Mouse (Mus musculus) kidney, embryonic 14.5 days (tissue): ENCODE data around the gene 4930558K02Rik. TPM values are rescaled to one million over a fixed set of nuclear protein-coding genes. Genes with fewer than 3 reads are reported as not detected.
A peak's percentile ranks its signal among the peaks of the same experiment; 100 is the strongest.

Experiments used
- ATAC-seq: fragments of 200-750 bp; cut with Nextera tagmentation; 2 replicates; pipeline ENCODE4 v1.8.0; 2017; ENCODE audit warnings: moderate number of reproducible peaks, mild to moderate bottlenecking, moderate TSS enrichment, moderate library complexity; ENCODE audit not compliant: low FRiP score, low TSS enrichment
- H3K27ac ChIP-seq: fragments of 300-500 bp; sonication (generic); 2 replicates; pipeline ENCODE4 v1.5.1; 2014; ENCODE audit warnings: low read depth, mild to moderate bottlenecking, low read length, moderate library complexity, mixed read lengths
- H3K27me3 ChIP-seq: fragments of 300-500 bp; sonication (generic); 2 replicates; pipeline ENCODE4 v1.6.1; 2014; ENCODE audit warnings: mild to moderate bottlenecking, low read length; ENCODE audit not compliant: control insufficient read depth, insufficient read depth
- H3K36me3 ChIP-seq: fragments of 300-500 bp; sonication (generic); 2 replicates; pipeline ENCODE4 v1.6.1; 2014; ENCODE audit warnings: low read length, mixed read lengths; ENCODE audit not compliant: control insufficient read depth, insufficient read depth
- H3K4me1 ChIP-seq: fragments of 300-500 bp; sonication (generic); 2 replicates; pipeline ENCODE4 v1.6.1; 2014; ENCODE audit warnings: low read length, mixed read lengths; ENCODE audit not compliant: control insufficient read depth, insufficient read depth
- H3K4me2 ChIP-seq: fragments of 300-500 bp; sonication (generic); replicated peaks from 2 replicates; pipeline ENCODE4 v1.6.1; 2014; ENCODE audit warnings: low read depth, mild to moderate bottlenecking, low read length
- H3K4me3 ChIP-seq: fragments of 300-500 bp; sonication (generic); 2 replicates; pipeline ENCODE4 v1.5.1; 2014; ENCODE audit warnings: mild to moderate bottlenecking, low read length
- H3K9ac ChIP-seq: fragments of 300-500 bp; sonication (generic); 2 replicates; pipeline ENCODE4 v1.6.1; 2014; ENCODE audit warnings: low read depth, mild to moderate bottlenecking, low read length, moderate library complexity
- H3K9me3 ChIP-seq: fragments of 300-500 bp; sonication (generic); 2 replicates; pipeline ENCODE4 v1.6.1; 2016; ENCODE audit warnings: low read length; ENCODE audit not compliant: control insufficient read depth
- WGBS: fragments of 180-500 bp; shearing (Covaris S2); extraction: QIAGEN DNeasy Blood & Tissue Kit; methylation state at CpG from one replicate; pipeline ENCODE4 v1.1.7; 2014; 5-methylcytosine and 5-hydroxymethylcytosine counted together
- polyA plus RNA-seq: library from polyadenylated mRNA; unstranded; fragments of >200 nt; fragmentation: Nextera tagmentation; extraction: Ambion mirVana; gene quantifications from 2 replicates; pipeline ENCODE4 v1.2.1, GENCODE M21; 2014

Gene 4930558K02Rik
- polyA plus RNA-seq, 1 experiment from 2014 or later, result not detected

DNA sequence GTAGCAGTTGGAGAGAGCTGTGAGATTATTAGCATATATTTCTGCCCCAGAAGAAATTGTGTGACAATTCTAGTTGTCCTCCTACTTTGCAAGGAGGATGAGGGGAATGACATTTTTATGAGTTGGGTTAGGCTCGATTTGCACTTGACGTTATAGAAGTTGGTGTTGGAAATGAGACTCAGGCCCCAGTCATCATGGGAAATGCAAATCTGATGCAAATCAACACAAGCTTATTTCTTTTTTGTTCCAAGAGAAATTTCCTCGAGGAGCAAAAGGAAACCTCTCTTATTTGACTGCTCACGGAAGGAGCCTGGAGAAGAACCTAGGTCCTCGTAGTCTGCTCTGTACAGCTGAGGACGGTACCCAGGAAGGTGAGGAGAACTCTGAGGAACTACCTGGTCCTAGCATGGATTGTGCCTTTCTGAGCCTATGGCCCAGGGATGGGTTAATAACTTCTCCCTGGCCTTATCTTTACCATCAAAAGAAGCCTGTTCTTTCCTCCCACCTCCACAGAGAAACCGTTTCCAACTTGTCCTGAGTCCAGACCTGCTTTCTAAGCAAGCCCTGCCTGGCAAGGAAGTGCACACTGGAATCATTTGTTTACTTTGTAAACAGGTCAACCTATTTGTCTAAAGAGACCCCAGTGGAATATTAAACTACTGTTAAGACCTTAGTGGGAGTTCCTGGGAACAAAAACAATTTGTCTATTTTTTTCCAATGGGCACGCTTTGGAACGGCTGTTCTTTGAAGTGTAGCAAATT lies 76.6 kb downstream of the 4930558K02Rik start:
- ATAC-seq, result peak; percentile 46; the same call in 1 of the 2 replicates
- no peak overlapping the region for H3K4me3 ChIP-seq
- no peaks in the 10 kb centered on the region for H3K9me3 ChIP-seq
- WGBS, result 42% methylated on average over 9 of the region's 9 CpGs
- H3K36me3 ChIP-seq, result no peaks in the 10 kb centered on the region
- no peak overlapping the region for H3K4me2 ChIP-seq
- H3K27ac ChIP-seq, result no peak overlapping the region
- peaks cover 5% of the 10 kb centered on the region; the same call in 1 of the 2 replicates for H3K4me1 ChIP-seq
- H3K9ac ChIP-seq, result no peak overlapping the region
- H3K27me3 ChIP-seq, result no peaks in the 10 kb centered on the region

DNA sequence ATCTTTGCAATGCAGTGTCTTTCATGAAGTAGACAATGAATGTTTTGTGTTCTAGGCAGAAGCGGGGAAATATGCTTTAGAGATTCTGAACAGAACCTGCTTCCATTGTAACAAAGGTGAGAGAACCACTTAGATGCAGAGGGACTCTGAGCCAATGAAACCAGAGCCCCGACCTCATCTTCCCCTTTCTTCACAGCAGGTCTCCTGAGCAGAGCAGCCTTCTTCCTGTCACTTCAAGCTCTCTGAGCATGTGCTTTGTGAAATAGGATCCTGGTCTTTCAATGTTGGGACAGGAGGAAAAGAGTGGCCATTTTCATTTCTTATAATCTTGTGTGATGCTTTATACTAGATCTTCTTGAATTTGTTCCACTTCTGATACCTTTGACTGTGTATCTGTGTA lies 79.3 kb downstream of the 4930558K02Rik start:
- Histone ChIP-seq H3K27me3 (no peaks in the 10 kb centered on the region), H3K9me3 (no peaks in the 10 kb centered on the region), H3K4me2 (no peak overlapping the region), H3K27ac (no peak overlapping the region), H3K36me3 (no peaks in the 10 kb centered on the region), H3K4me3 (no peak overlapping the region), H3K4me1 (peaks cover 11% of the 10 kb centered on the region; the same call in 1 of the 2 replicates), H3K9ac (no peak overlapping the region)
- no peak for ATAC-seq
- 61% methylated on average over 2 of the region's 2 CpGs for WGBS

DNA sequence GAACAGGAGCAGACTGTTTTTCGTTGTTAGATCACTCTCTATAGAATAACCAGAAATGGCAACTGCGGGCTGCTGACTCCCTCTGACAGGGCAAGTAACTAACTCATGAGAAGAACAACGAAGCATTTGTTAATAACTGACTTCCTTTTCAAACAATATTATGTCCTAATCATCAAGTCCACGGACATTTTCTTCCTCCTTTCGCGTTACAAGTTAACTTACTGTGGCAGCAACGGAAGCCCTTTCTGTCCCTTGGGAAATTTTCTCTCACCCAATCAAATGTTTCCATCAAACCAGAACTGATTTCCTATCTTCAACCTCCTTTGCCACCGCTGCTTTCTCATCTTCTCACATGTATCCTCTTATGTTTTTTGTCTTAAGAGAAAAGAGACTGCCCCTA lies 82.2 kb downstream of the 4930558K02Rik start:
- Histone ChIP-seq H3K4me3 (no peak overlapping the region), H3K27me3 (no peaks in the 10 kb centered on the region), H3K36me3 (no peaks in the 10 kb centered on the region), H3K9me3 (no peaks in the 10 kb centered on the region), H3K27ac (no peak overlapping the region), H3K4me2 (no peak overlapping the region), H3K9ac (no peak overlapping the region), H3K4me1 (peaks cover 11% of the 10 kb centered on the region; the same call in 1 of the 2 replicates)
- ATAC-seq, result no peak
- 71% methylated on average over 8 of the region's 8 CpGs for WGBS

GRCm38 (mm10) chr1:161896130-161896529 lies 83.3 kb downstream of the 4930558K02Rik start:
- H3K4me3 ChIP-seq, result no peak overlapping the region
- no peak overlapping the region for H3K4me2 ChIP-seq
- H3K4me1 ChIP-seq, result peaks cover 11% of the 10 kb centered on the region; the same call in 1 of the 2 replicates
- 31% methylated on average over 10 of the region's 10 CpGs for WGBS
- no peaks in the 10 kb centered on the region for H3K9me3 ChIP-seq
- no peaks in the 10 kb centered on the region for H3K36me3 ChIP-seq
- H3K9ac ChIP-seq, result no peak overlapping the region
- no peaks in the 10 kb centered on the region for H3K27me3 ChIP-seq
- no peak overlapping the region for H3K27ac ChIP-seq
- ATAC-seq, result 0 out of 2 replicates have a peak, but pooled peaks have one; percentile 57

DNA sequence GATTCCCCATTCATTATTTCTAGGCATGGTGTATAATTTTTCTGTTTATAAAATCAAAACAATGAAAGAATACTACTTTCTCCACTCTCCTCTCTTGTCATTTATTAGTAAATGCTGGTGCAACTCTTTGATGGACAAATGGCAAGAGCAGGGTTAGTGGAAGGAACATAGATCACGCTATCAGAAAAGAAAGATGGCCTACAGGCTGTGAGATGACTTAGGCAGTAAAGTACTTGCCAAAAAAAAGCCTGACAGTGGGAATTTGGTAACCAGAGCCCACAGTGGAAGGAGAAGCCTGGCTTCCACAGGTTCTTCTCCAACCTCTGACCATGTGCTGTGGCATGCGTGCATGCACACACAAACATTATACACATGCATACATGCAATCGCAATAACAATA lies 84.4 kb downstream of the 4930558K02Rik start:
- H3K27ac ChIP-seq, result no peak overlapping the region
- no peak overlapping the region for H3K4me2 ChIP-seq
- H3K9me3 ChIP-seq, result no peaks in the 10 kb centered on the region
- no peak overlapping the region for H3K9ac ChIP-seq
- H3K4me1 ChIP-seq, result peaks cover 11% of the 10 kb centered on the region; the same call in 1 of the 2 replicates
- H3K4me3 ChIP-seq, result no peak overlapping the region
- 89% methylated on average over 3 of the region's 3 CpGs for WGBS
- no peaks in the 10 kb centered on the region for H3K27me3 ChIP-seq
- no peak for ATAC-seq
- H3K36me3 ChIP-seq, result no peaks in the 10 kb centered on the region

- no peak overlapping the region for H3K27ac ChIP-seq
- H3K4me3 ChIP-seq, result no peak overlapping the region
- H3K9me3 ChIP-seq, result no peaks in the 10 kb centered on the region
- H3K36me3 ChIP-seq, result no peaks in the 10 kb centered on the region
- 62% methylated on average over 2 of the region's 2 CpGs for WGBS
- H3K4me1 ChIP-seq, result peaks cover 11% of the 10 kb centered on the region; the same call in 1 of the 2 replicates
- no peak for ATAC-seq
- no peak overlapping the region for H3K4me2 ChIP-seq
- no peak overlapping the region for H3K9ac ChIP-seq
- no peaks in the 10 kb centered on the region for H3K27me3 ChIP-seq
Measured at GRCm38 (mm10) chr1:161894553-161894952, 84.9 kb downstream of the 4930558K02Rik start.

GRCm38 (mm10) chr1:161894126-161894525 lies 85.3 kb downstream of the 4930558K02Rik start:
- Histone ChIP-seq H3K9me3 (no peaks in the 10 kb centered on the region), H3K4me1 (peaks cover 11% of the 10 kb centered on the region; the same call in 1 of the 2 replicates), H3K36me3 (no peaks in the 10 kb centered on the region), H3K9ac (no peak overlapping the region), H3K4me3 (no peak overlapping the region), H3K27ac (no peak overlapping the region), H3K27me3 (no peaks in the 10 kb centered on the region), H3K4me2 (no peak overlapping the region)
- 76% methylated on average over 2 of the region's 2 CpGs for WGBS
- ATAC-seq, result no peak

Other genes starting within 250 kb of the 4930558K02Rik start
- not detected in 2 replicates for gene Fasl, start 191.1 kb downstream of the 4930558K02Rik start, polyA plus RNA-seq
- 20.2 and 30.6 TPM in 2 replicates for gene Suco, start 103.0 kb downstream of the 4930558K02Rik start, polyA plus RNA-seq
- 33.6 and 42.2 TPM in 2 replicates for gene Pigc, start 10.4 kb downstream of the 4930558K02Rik start, polyA plus RNA-seq